Mouse (Mus musculus): ENCODE data around the gene Mmgt2. TPM values are rescaled to one million over a fixed set of nuclear protein-coding genes. Genes with fewer than 3 reads are reported as not detected.

Gene Mmgt2
- polyA plus RNA-seq, 1 experiment from 2014 or later, result 30.8 TPM

- H3K27me3 ChIP-seq (replicated peaks), result no peaks in the 10 kb centered on the region
- H3K4me3 ChIP-seq, result no peak overlapping the region
- H3K4me1 ChIP-seq, result no peaks in the 10 kb centered on the region
- peaks cover 8% of the 10 kb centered on the region for H3K36me3 ChIP-seq
- H3K9ac ChIP-seq, result no peak overlapping the region
- H3K27ac ChIP-seq, result no peak overlapping the region
- WGBS, result 56% methylated on average over 4 of the region's 4 CpGs
- no peaks in the 10 kb centered on the region for H3K9me3 ChIP-seq
- no peak overlapping the region for H3K4me2 ChIP-seq (replicated peaks)
- no peak for ATAC-seq (ENCODE audit: low FRiP score, low read depth)
Observed at GRCm38 (mm10) chr11:62660885-62661284, 12.4 kb downstream of the Mmgt2 start.

DNA sequence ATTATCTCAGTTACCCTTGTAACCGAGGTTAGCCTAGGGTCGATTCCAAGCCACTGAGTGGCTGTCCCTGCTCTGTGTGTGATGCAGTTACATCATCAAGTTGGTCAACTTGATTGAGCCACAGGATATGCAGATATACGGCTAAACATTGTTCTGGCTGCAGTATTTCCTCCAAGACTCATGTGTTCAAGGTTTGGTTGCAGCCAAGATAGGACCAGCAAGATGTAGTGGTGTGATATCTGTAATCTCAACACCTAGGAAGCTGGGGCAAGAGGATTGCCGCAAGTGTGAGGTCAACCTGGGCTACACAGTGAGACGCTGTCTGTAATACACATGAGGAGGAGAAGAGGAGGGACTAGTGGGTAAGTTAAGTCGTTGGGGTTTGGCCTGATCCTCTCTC lies 15.8 kb downstream of the Mmgt2 start:
- no peak overlapping the region for H3K4me2 ChIP-seq (replicated peaks)
- H3K36me3 ChIP-seq, result peaks cover 13% of the 10 kb centered on the region
- no peaks in the 10 kb centered on the region for H3K27me3 ChIP-seq (replicated peaks)
- H3K9me3 ChIP-seq, result no peaks in the 10 kb centered on the region
- no peak overlapping the region for H3K4me3 ChIP-seq
- no peaks in the 10 kb centered on the region for H3K4me1 ChIP-seq
- H3K27ac ChIP-seq, result no peak overlapping the region
- 88% methylated on average over 6 of the region's 6 CpGs for WGBS
- no peak for ATAC-seq (ENCODE audit: low FRiP score, low read depth)
- no peak overlapping the region for H3K9ac ChIP-seq

DNA sequence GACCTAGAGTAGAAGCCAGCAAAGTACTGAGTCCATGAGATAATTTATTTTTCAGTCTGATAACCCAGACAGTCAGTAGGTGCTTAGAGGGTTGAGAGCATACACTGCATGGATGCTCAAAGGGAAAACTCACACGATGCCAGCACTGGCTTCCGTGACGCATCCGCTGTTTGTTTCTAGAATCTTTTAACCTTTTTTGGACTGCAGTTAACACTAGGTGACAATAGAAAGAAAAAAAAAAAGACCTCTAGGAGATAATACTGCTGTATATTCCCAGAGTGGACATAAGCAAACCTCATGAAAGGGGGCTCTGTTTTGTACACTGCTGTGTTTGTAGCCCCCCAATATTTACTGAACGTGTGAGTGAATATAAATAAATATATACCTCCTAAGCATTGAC lies 20.5 kb downstream of the Mmgt2 start:
- WGBS, result 94% methylated on average over 5 of the region's 5 CpGs
- H3K4me3 ChIP-seq, result no peak overlapping the region
- peaks cover 13% of the 10 kb centered on the region for H3K36me3 ChIP-seq
- ATAC-seq (ENCODE audit: low FRiP score, low read depth), result no peak
- no peaks in the 10 kb centered on the region for H3K9me3 ChIP-seq
- no peaks in the 10 kb centered on the region for H3K27me3 ChIP-seq (replicated peaks)
- H3K27ac ChIP-seq, result no peak overlapping the region
- H3K4me2 ChIP-seq (replicated peaks), result no peak overlapping the region
- H3K4me1 ChIP-seq, result 0 out of 2 replicates have a peak, but pooled peaks cover 9% of the 10 kb centered on the region
- no peak overlapping the region for H3K9ac ChIP-seq

DNA sequence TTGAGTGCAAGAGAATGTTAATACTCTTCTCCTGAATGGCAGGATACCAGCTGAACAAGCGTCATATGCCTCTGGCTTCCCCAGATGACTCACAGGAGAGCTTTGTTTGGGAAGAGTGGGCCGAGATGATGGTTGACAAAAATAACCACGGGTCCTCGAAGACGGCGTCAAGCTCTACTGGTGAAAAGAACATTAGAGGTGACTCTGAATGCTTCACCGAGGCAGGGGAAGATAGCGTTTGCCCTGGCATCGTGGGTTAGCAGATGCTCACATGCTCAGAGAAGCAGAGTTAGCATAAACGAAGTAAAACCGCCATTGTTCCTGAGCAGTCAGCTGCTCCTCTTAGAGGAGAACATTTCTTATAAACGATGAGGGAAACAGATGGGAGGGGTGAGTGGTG lies 21.0 kb downstream of the Mmgt2 start:
- Histone ChIP-seq H3K9ac (no peak overlapping the region), H3K4me3 (no peak overlapping the region), H3K4me2 (replicated peaks) (no peak overlapping the region), H3K4me1 (0 out of 2 replicates have a peak, but pooled peaks cover 9% of the 10 kb centered on the region), H3K27ac (no peak overlapping the region), H3K27me3 (replicated peaks) (no peaks in the 10 kb centered on the region), H3K36me3 (peaks cover 13% of the 10 kb centered on the region), H3K9me3 (no peaks in the 10 kb centered on the region)
- ATAC-seq (ENCODE audit: low FRiP score, low read depth), result no peak
- WGBS, result 72% methylated on average over 12 of the region's 12 CpGs

- H3K9me3 ChIP-seq, result no peaks in the 10 kb centered on the region
Observed at GRCm38 (mm10) chr11:62670006-62670405, 21.5 kb downstream of the Mmgt2 start.

GRCm38 (mm10) chr11:62675480-62676289 lies 27.2 kb downstream of the Mmgt2 start:
- H3K4me1 ChIP-seq, result 0 out of 2 replicates have a peak, but pooled peaks cover 9% of the 10 kb centered on the region
- no peaks in the 10 kb centered on the region for H3K27me3 ChIP-seq (replicated peaks)
- H3K36me3 ChIP-seq, result no peaks in the 10 kb centered on the region
- no peak overlapping the region for H3K27ac ChIP-seq
- ATAC-seq (ENCODE audit: low FRiP score, low read depth), result peak; percentile 83
- no peak overlapping the region for H3K4me3 ChIP-seq
- no peaks in the 10 kb centered on the region for H3K9me3 ChIP-seq
- peak overlapping the region; percentile 54 for H3K4me2 ChIP-seq (replicated peaks)
- H3K9ac ChIP-seq, result 0 out of 2 replicates have a peak overlapping the region, but pooled peaks have one; percentile 13
- 23% methylated on average over 17 of the region's 17 CpGs for WGBS

More at GRCm38 (mm10) chr11:62670006-62670405, 21.5 kb downstream of the Mmgt2 start:
- H3K4me2 ChIP-seq (replicated peaks), result no peak overlapping the region
- H3K4me1 ChIP-seq, result 0 out of 2 replicates have a peak, but pooled peaks cover 9% of the 10 kb centered on the region
- H3K27ac ChIP-seq, result no peak overlapping the region
- no peak for ATAC-seq (ENCODE audit: low FRiP score, low read depth)
- peaks cover 9% of the 10 kb centered on the region; the same call in 1 of the 2 replicates for H3K36me3 ChIP-seq
- WGBS, result 84% methylated on average over 6 of the region's 6 CpGs
- no peak overlapping the region for H3K4me3 ChIP-seq
- no peak overlapping the region for H3K9ac ChIP-seq
- no peaks in the 10 kb centered on the region for H3K27me3 ChIP-seq (replicated peaks)

DNA sequence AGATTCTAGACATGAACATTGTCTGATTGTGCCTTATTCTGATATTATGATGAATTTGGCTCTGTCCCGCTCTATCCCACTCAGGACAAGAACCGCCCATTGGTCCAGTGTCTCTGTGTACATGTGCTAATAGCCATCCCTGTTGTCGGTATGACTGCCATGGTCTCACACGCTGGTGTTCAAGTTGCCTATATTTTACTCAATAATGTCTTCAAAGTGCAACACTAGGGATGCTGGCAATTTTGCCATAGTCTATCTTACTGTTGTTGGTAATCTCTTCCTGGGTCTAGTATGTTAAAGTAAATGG lies 27.8 kb downstream of the Mmgt2 start:
- Histone ChIP-seq H3K4me3 (no peak overlapping the region), H3K9ac (no peak overlapping the region), H3K9me3 (no peaks in the 10 kb centered on the region), H3K27me3 (replicated peaks) (no peaks in the 10 kb centered on the region), H3K27ac (no peak overlapping the region), H3K4me2 (replicated peaks) (no peak overlapping the region), H3K36me3 (no peaks in the 10 kb centered on the region), H3K4me1 (0 out of 2 replicates have a peak, but pooled peaks cover 9% of the 10 kb centered on the region)
- ATAC-seq (ENCODE audit: low FRiP score, low read depth), result no peak; the same call in 1 of the 2 replicates
- 91% methylated on average over 4 of the region's 4 CpGs for WGBS

GRCm38 (mm10) chr11:62678778-62679354 lies 30.4 kb downstream of the Mmgt2 start:
- no peak for ATAC-seq (ENCODE audit: low FRiP score, low read depth)
- H3K9me3 ChIP-seq, result no peaks in the 10 kb centered on the region
- H3K4me2 ChIP-seq (replicated peaks), result no peak overlapping the region
- no peaks in the 10 kb centered on the region for H3K27me3 ChIP-seq (replicated peaks)
- H3K27ac ChIP-seq, result no peak overlapping the region
- 0 out of 2 replicates have a peak overlapping the region, but pooled peaks have one; percentile 2 for H3K9ac ChIP-seq
- no peaks in the 10 kb centered on the region for H3K36me3 ChIP-seq
- 83% methylated on average over 7 of the region's 7 CpGs for WGBS
- no peak overlapping the region for H3K4me3 ChIP-seq
- H3K4me1 ChIP-seq, result no peaks in the 10 kb centered on the region

DNA sequence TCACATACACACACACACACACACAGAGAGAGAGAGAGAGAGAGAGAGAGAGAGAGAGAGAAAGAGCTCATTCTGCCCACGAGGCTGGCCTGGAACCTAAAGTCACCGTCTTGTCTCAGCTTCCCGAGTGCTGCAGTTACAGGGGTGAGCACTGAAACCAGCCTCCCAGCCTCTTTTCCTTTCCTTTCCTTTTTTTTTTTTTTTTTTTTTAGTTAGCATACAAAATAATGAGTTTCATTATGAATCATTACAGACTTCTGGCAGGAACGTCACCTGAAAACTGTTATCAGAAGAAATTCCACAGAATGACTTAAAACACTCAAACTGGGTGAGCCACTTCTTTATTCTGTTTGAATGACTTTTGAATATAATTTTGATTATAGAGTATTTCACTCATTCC lies 31.5 kb downstream of the Mmgt2 start:
- H3K9me3 ChIP-seq, result no peaks in the 10 kb centered on the region
- no peaks in the 10 kb centered on the region for H3K27me3 ChIP-seq (replicated peaks)
- H3K4me3 ChIP-seq, result no peak overlapping the region
- no peak overlapping the region for H3K9ac ChIP-seq
- H3K4me2 ChIP-seq (replicated peaks), result no peak overlapping the region
- H3K4me1 ChIP-seq, result no peaks in the 10 kb centered on the region
- H3K27ac ChIP-seq, result no peak overlapping the region
- no peaks in the 10 kb centered on the region for H3K36me3 ChIP-seq
- 88% methylated on average over 4 of the region's 4 CpGs for WGBS
- ATAC-seq (ENCODE audit: low FRiP score, low read depth), result no peak

DNA sequence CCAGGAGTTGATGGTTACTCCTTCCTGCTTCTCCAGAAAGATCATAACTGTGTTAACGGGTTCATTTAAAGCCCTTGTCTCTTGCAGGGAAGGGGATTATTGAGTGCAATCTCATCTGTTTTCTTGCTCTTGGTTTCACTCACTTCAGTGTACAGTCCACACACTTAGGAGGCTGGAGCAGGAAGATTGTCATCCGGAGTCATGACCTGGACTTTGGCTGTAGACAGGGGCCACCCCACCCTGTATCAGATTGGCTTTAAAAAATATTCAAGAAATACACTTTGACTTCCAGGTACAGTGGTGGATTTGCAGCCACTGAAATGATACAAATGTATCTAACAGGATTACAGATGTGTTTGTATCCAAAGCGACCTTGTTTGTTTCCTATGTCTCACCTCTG lies 43.1 kb downstream of the Mmgt2 start:
- 96% methylated on average over 3 of the region's 3 CpGs for WGBS
- Histone ChIP-seq H3K9ac (no peak overlapping the region), H3K4me3 (no peak overlapping the region), H3K4me2 (replicated peaks) (no peak overlapping the region), H3K27ac (no peak overlapping the region), H3K4me1 (no peaks in the 10 kb centered on the region), H3K27me3 (replicated peaks) (no peaks in the 10 kb centered on the region), H3K9me3 (no peaks in the 10 kb centered on the region), H3K36me3 (no peaks in the 10 kb centered on the region)
- no peak for ATAC-seq (ENCODE audit: low FRiP score, low read depth)

DNA sequence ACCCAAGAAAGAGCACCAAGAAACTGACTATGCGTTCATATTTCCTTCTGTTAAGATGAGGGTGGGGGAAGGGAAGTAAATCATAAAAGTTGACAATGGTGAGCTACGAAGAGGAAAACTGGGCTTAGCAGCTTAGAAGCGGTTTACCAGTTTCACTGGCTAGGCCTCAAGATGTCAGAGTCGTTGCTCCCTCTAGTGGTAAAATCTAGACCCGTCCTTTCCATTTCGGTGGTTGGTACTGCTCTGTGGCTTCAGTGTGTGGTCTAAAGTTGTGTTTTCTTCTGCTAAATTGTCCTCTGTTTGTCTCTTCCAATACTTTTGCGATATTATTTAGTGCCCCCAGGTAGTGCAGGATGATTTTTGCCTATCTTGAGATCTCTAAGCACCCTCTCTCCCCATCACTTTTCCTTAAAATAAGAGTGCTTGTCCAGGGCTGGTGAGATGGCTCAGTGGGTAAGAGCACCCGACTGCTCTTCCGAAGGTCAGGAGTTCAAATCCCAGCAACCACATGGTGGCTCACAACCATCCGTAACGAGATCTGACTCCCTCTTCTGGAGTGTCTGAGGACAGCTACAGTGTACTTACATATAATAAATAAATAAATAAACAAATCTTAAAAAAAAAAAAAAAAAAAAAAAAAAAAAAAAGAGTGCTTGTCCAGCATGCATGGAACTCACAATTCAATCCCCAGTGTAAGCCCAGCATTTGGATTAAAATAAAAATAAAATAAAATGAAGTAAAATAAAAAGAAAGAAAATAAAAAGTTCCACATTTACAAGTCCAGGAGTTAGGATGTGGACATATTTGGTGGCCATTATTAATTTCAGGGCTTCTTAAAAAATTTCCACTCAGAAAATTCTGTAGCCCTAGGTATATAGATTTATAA lies 45.1 kb downstream of the Mmgt2 start:
- WGBS, result 22% methylated on average over 11 of the region's 11 CpGs
- H3K4me2 ChIP-seq (replicated peaks), result no peak overlapping the region
- no peaks in the 10 kb centered on the region for H3K36me3 ChIP-seq
- no peak overlapping the region for H3K9ac ChIP-seq
- no peaks in the 10 kb centered on the region for H3K27me3 ChIP-seq (replicated peaks)
- H3K4me3 ChIP-seq, result no peak overlapping the region
- H3K9me3 ChIP-seq, result no peaks in the 10 kb centered on the region
- H3K27ac ChIP-seq, result no peak overlapping the region
- no peak; the same call in 1 of the 2 replicates for ATAC-seq (ENCODE audit: low FRiP score, low read depth)
- H3K4me1 ChIP-seq, result no peaks in the 10 kb centered on the region

DNA sequence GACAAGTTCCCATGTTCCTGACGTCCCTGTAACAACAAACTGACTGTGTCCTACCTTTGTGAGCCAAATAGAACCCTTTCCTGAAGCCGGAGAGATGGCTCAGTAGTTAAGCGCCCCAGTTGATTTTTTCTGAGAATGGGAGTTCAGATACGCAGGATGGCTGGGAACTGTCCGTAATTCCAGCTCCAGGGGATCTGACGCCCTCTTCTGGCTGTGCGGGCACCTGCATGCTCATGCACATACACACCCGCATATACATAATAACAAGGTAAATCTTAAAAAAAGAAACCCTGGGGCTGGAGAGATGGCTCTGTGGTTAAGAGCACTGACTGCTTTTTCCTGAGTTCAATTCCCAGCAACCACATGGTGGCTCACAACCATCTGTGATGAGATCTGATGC lies 46.7 kb downstream of the Mmgt2 start:
- Histone ChIP-seq H3K9ac (no peak overlapping the region), H3K4me1 (no peaks in the 10 kb centered on the region), H3K4me3 (no peak overlapping the region), H3K9me3 (no peaks in the 10 kb centered on the region), H3K36me3 (no peaks in the 10 kb centered on the region), H3K4me2 (replicated peaks) (no peak overlapping the region), H3K27ac (no peak overlapping the region), H3K27me3 (replicated peaks) (no peaks in the 10 kb centered on the region)
- WGBS, result 93% methylated on average over 8 of the region's 8 CpGs
- no peak for ATAC-seq (ENCODE audit: low FRiP score, low read depth)
